Mouse (Mus musculus) liver, adult 2 months (tissue): ENCODE measurements around the gene Rasgrf2.

Experiments used
- CTCF ChIP-seq: fragments of 200-500 bp; IDR thresholded peaks from 2 replicates; pipeline ENCODE4 v1.5.1; 2011; ENCODE audit warnings: low read depth, low read length, control low read depth
- POLR2A ChIP-seq: fragments of 200-500 bp; IDR thresholded peaks from 2 replicates; pipeline ENCODE4 v1.6.1; 2011; ENCODE audit warnings: low read length, control low read depth; ENCODE audit not compliant: insufficient read depth; ENCODE audit errors: extremely low read depth

- TF ChIP-seq POLR2A (no peak), CTCF (no peak)
These were observed 5.6 kb downstream of the Rasgrf2 start for GRCm38 (mm10) chr13:92125902-92126301.
